Mouse (Mus musculus): ENCODE data around the gene Lrp5. TPM values are rescaled to one million over a fixed set of nuclear protein-coding genes. Genes with fewer than 3 reads are reported as not detected.

The Lrp5 gene
- polyA plus RNA-seq, 1 experiment from 2014 or later = 5.3 TPM

DNA sequence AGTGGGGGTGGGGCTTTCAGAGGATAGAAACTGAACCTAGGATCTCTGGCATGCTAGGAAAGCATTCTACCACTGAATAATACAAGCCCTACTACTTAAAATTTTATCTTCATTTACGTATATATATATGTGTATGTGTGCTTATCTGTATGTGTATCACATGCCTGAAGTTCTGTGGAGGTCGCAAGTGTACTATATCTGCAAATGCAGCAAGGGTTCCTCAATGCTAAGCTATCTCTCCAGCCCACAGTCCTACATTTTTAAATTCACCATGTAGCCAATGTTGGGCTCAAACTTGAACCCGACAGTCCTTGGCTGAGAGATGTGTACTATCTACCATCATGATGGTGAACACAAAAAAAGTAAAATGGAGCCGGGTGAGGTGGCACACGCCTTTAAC, 145.4 kb downstream of the Lrp5 start:
- ATAC-seq (replicated peaks; ENCODE audit: insufficient number of reproducible peaks, low FRiP score, low TSS enrichment) = no peak
- WGBS (ENCODE audit: insufficient replicate concordance) = 88% methylated on average over 5 of the region's 5 CpGs

DNA sequence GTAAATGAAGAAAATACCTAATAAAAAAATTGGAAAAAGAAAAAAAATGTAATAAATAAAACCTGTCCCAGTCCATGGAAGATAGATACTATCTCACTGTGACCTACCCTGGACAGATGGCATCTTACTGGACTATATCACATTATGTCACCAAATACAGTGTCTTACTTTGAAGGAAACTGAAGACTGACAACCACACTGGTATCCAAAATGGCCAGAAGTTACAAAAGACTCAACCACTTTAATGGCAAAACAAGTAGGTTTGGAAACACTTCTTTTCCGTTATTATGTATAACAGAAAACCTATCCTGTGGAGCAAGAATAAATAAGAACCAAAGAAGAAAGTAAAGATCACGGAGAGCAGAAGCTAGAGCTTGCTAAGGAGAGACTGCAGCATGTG, 146.1 kb downstream of the Lrp5 start:
- Histone ChIP-seq H3K4me3 (ENCODE audit: low read depth, low read length) (no peak overlapping the region), H3K36me3 (ENCODE audit: control insufficient read depth, insufficient read depth, low read length) (no peaks in the 10 kb centered on the region), H3K4me1 (ENCODE audit: control insufficient read depth, insufficient read depth, low read length) (peaks cover 4% of the 10 kb centered on the region), H3K9me3 (replicated peaks; ENCODE audit: control insufficient read depth, low read length) (no peaks in the 10 kb centered on the region), H3K9ac (ENCODE audit: low read depth, low read length) (no peak overlapping the region), H3K27ac (ENCODE audit: low read depth, low read length) (no peak overlapping the region), H3K27me3 (ENCODE audit: control insufficient read depth, insufficient read depth, low read length) (no peaks in the 10 kb centered on the region), H3K4me2 (no peak overlapping the region)
- ATAC-seq (replicated peaks; ENCODE audit: insufficient number of reproducible peaks, low FRiP score, low TSS enrichment) = no peak
- WGBS (ENCODE audit: insufficient replicate concordance) = 93% methylated on average over 2 of the region's 2 CpGs

More for the DNA sequence above, 145.4 kb downstream of the Lrp5 start:
- Histone ChIP-seq H3K36me3 (ENCODE audit: control insufficient read depth, insufficient read depth, low read length) (no peaks in the 10 kb centered on the region), H3K27me3 (ENCODE audit: control insufficient read depth, insufficient read depth, low read length) (no peaks in the 10 kb centered on the region), H3K9me3 (replicated peaks; ENCODE audit: control insufficient read depth, low read length) (no peaks in the 10 kb centered on the region), H3K27ac (ENCODE audit: low read depth, low read length) (no peak overlapping the region), H3K9ac (ENCODE audit: low read depth, low read length) (no peak overlapping the region), H3K4me2 (no peak overlapping the region), H3K4me1 (ENCODE audit: control insufficient read depth, insufficient read depth, low read length) (no peaks in the 10 kb centered on the region), H3K4me3 (ENCODE audit: low read depth, low read length) (no peak overlapping the region)

DNA sequence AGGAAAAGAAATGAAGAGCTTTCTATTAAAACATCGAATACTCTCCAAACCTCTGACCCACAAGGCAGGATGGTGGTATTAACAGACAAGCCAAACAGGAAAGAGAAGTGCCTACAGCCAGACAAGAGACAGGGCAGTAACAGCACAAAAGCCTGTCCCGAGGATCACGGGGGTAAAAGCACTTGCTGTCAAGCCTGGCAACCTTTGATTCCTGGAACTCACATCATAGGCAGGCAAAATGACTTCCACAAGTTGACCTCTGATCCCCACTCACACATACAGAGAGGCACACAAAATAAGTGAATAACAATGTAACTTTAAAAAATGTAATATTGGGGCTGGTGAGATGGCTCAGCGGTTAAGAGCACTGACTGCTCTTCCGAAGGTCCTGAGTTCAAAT, 146.9 kb downstream of the Lrp5 start:
- Histone ChIP-seq H3K4me1 (ENCODE audit: control insufficient read depth, insufficient read depth, low read length) (peaks cover 12% of the 10 kb centered on the region), H3K9me3 (replicated peaks; ENCODE audit: control insufficient read depth, low read length) (no peaks in the 10 kb centered on the region), H3K27me3 (ENCODE audit: control insufficient read depth, insufficient read depth, low read length) (no peaks in the 10 kb centered on the region), H3K4me2 (no peak overlapping the region), H3K4me3 (ENCODE audit: low read depth, low read length) (no peak overlapping the region), H3K27ac (ENCODE audit: low read depth, low read length) (no peak overlapping the region), H3K36me3 (ENCODE audit: control insufficient read depth, insufficient read depth, low read length) (no peaks in the 10 kb centered on the region), H3K9ac (ENCODE audit: low read depth, low read length) (no peak overlapping the region)
- WGBS (ENCODE audit: insufficient replicate concordance) = 91% methylated on average over 5 of the region's 5 CpGs
- ATAC-seq (replicated peaks; ENCODE audit: insufficient number of reproducible peaks, low FRiP score, low TSS enrichment) = no peak

DNA sequence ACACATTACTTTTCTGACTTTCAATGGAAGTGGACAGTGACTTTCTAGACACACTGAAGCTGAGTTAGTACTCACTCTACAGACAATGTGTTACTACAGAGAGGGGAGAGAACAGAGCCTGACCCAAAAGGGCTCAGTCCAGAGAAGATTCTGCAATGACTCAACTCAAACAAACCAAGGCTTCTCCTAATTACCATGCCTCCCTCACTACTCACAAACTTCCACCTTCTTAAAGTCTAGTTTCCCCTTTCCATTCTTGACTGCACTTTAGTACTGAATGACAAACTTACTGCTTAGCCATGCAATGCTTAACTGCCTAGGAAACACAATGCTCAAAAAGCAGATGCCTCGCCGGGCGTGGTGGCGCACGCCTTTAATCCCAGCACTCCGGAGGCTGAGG, 148.7 kb downstream of the Lrp5 start:
- peaks cover 19% of the 10 kb centered on the region for H3K4me1 ChIP-seq (ENCODE audit: control insufficient read depth, insufficient read depth, low read length)
- H3K9me3 ChIP-seq (replicated peaks; ENCODE audit: control insufficient read depth, low read length) = no peaks in the 10 kb centered on the region
- no peak for ATAC-seq (replicated peaks; ENCODE audit: insufficient number of reproducible peaks, low FRiP score, low TSS enrichment)
- no peaks in the 10 kb centered on the region for H3K36me3 ChIP-seq (ENCODE audit: control insufficient read depth, insufficient read depth, low read length)
- H3K4me2 ChIP-seq = no peak overlapping the region
- H3K4me3 ChIP-seq (ENCODE audit: low read depth, low read length) = no peak overlapping the region
- H3K9ac ChIP-seq (ENCODE audit: low read depth, low read length) = no peak overlapping the region
- no peaks in the 10 kb centered on the region for H3K27me3 ChIP-seq (ENCODE audit: control insufficient read depth, insufficient read depth, low read length)
- WGBS (ENCODE audit: insufficient replicate concordance) = 95% methylated on average over 6 of the region's 6 CpGs
- no peak overlapping the region for H3K27ac ChIP-seq (ENCODE audit: low read depth, low read length)

DNA sequence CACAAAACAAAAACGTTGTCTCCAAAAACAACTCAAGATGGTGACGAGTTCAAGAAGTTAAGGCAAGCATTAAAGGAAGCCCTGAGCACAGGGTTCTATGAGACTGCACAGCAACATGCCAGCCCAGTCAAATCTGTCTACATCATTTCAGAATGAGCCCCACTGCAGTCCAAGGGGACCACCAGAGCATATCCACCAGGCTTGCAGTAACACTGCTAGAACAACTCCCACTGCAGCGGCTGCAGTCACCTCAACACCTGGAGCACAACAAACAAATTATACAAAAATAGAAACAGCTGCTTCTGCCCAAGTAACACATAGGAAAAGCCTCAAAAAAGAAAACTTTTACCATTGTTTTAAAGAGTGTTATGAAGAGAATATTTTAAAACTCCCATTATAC, 151.4 kb downstream of the Lrp5 start:
- 69% methylated on average over 3 of the region's 3 CpGs for WGBS (ENCODE audit: insufficient replicate concordance)
- no peak for ATAC-seq (replicated peaks; ENCODE audit: insufficient number of reproducible peaks, low FRiP score, low TSS enrichment)
- Histone ChIP-seq H3K4me2 (no peak overlapping the region), H3K27me3 (ENCODE audit: control insufficient read depth, insufficient read depth, low read length) (no peaks in the 10 kb centered on the region), H3K4me3 (ENCODE audit: low read depth, low read length) (no peak overlapping the region), H3K9me3 (replicated peaks; ENCODE audit: control insufficient read depth, low read length) (no peaks in the 10 kb centered on the region), H3K27ac (ENCODE audit: low read depth, low read length) (no peak overlapping the region), H3K4me1 (ENCODE audit: control insufficient read depth, insufficient read depth, low read length) (peaks cover 19% of the 10 kb centered on the region), H3K36me3 (ENCODE audit: control insufficient read depth, insufficient read depth, low read length) (no peaks in the 10 kb centered on the region), H3K9ac (ENCODE audit: low read depth, low read length) (no peak overlapping the region)

Other genes with a start within 250 kb of the Lrp5 start
- 57.9 and 63.6 TPM in 2 replicates for gene Ppp6r3, start 110.8 kb downstream of the Lrp5 start, polyA plus RNA-seq (2014; fragmentation: Nextera tagmentation; extraction: Ambion mirVana)
- 30.3 and 33.6 TPM in 2 replicates for gene 1810055G02Rik, start 21.7 kb upstream of the Lrp5 start, polyA plus RNA-seq (2014; fragmentation: Nextera tagmentation; extraction: Ambion mirVana)
- gene Kmt5b, start 80.9 kb upstream of the Lrp5 start, polyA plus RNA-seq (2014; fragmentation: Nextera tagmentation; extraction: Ambion mirVana) = 22.2 and 27.6 TPM in 2 replicates
- gene Chka, start 165.2 kb upstream of the Lrp5 start, polyA plus RNA-seq (2014; fragmentation: Nextera tagmentation; extraction: Ambion mirVana) = 26.6 and 27.9 TPM in 2 replicates
- 16.2 and 18.7 TPM in 2 replicates for gene Tcirg1, start 220.6 kb upstream of the Lrp5 start, polyA plus RNA-seq (2014; fragmentation: Nextera tagmentation; extraction: Ambion mirVana)
- gene Ndufs8, start 226.2 kb upstream of the Lrp5 start, polyA plus RNA-seq (2014; fragmentation: Nextera tagmentation; extraction: Ambion mirVana) = 364 and 376 TPM in 2 replicates
- gene Aldh3b1, start 243.2 kb upstream of the Lrp5 start, polyA plus RNA-seq (2014; fragmentation: Nextera tagmentation; extraction: Ambion mirVana) = 2.3 and 2.4 TPM in 2 replicates
- 4.5 and 6.2 TPM in 2 replicates for gene Unc93b1, start 248.6 kb upstream of the Lrp5 start, polyA plus RNA-seq (2014; fragmentation: Nextera tagmentation; extraction: Ambion mirVana)

Measured in heart, embryonic 11.5 days (tissue).